Mouse (Mus musculus) thymus, adult 2 months (tissue): ENCODE results near the gene Aurkb.

Experiments used
- CTCF ChIP-seq: fragments of 200-500 bp; IDR thresholded peaks from 2 replicates; pipeline ENCODE4 v1.5.1; 2012; ENCODE audit warnings: mild to moderate bottlenecking, control low read depth, low read length, moderate library complexity, borderline replicate concordance; ENCODE audit not compliant: control insufficient read depth, poor library complexity, insufficient read depth; ENCODE audit errors: extremely low read depth
- POLR2A ChIP-seq: fragments of 200-500 bp; IDR thresholded peaks from 2 replicates; pipeline ENCODE4 v1.6.1; 2012; ENCODE audit warnings: mild to moderate bottlenecking, low read length, control low read depth, moderate library complexity; ENCODE audit not compliant: control insufficient read depth, poor library complexity, insufficient read depth; ENCODE audit errors: extremely low read depth

GRCm38 (mm10) chr11:69099177-69099914 is 53.9 kb downstream of the Aurkb start:
- TF ChIP-seq CTCF (no peak), POLR2A (no peak)
